Mouse (Mus musculus) embryo, embryonic 10.5 days (tissue): ENCODE measurements around the gene Phf24.

ENCODE experiments used
- DNase-seq: peaks from one replicate; pipeline ENCODE4 v3.0.0-alpha.2; 2015; ENCODE audit warnings: low spot score

Phf24 gene

DNA sequence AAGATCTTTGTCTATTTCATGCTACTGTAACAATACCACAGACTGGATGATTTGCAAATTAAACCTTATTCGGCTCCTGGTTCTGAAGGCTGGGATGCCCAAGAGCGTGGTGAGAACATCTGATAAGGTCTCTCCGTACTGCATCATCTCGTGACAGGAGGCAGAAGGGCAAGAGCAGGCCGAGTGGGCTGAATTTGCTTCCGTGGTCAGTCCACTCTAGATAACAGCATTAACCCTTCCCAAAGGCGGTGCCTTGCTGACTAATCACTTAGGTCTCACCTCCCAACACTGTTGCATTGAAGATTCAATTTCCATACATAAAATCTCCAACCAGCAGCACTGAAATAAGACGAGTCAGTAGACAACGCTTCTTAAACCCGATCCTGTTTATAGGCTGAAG is 3.1 kb upstream of the Phf24 start:
- no peak for DNase-seq

DNA sequence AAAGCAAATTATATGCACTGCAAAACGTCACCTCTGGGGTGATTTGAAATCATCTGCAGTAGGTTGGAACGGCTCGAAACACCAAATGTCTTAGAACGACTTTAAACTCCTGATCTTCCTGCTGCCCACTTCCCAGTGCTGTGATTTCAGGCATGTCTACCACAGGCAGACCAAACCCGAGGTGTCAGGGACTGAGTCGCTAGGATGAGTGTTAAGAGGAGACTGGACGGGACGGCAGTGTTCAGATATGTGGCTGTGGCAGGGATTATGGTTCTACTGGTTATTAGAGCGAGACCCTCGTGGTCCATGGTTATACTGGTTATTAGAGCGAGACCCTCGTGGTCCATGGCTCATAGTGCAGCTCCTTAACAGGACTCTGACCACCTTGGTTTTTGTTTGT is 1.1 kb upstream of the Phf24 start:
- no peak for DNase-seq

GRCm38 (mm10) chr4:42915966-42916365 is 494 bp upstream of the Phf24 start:
- no peak for DNase-seq

GRCm38 (mm10) chr4:42917402-42917774 is 928 bp downstream of the Phf24 start:
- DNase-seq = peak; percentile 21

GRCm38 (mm10) chr4:42920726-42921125 is 4.3 kb downstream of the Phf24 start:
- no peak for DNase-seq

GRCm38 (mm10) chr4:42921536-42921935 is 5.1 kb downstream of the Phf24 start:
- no peak for DNase-seq

GRCm38 (mm10) chr4:42922056-42922455 is 5.6 kb downstream of the Phf24 start:
- DNase-seq = no peak

DNA sequence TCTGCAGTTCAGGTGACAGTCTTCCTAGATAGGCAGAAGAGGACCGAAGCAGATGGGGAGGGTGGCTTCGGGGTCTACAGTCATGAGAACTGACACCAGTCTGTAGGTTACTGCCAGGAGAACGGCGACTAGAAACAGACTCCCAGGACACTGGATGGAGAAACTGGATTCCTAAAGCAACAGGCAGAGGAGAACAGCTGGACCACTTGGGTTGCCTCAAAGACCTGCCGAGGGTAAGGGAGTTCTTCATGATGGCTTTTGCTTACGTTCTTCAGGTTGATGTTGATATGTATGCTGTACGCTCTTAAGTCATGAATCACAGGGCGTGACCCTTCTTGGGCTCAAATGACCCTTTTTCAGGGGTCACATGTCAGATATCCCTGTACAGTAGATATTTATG is 6.0 kb downstream of the Phf24 start:
- DNase-seq = no peak

DNA sequence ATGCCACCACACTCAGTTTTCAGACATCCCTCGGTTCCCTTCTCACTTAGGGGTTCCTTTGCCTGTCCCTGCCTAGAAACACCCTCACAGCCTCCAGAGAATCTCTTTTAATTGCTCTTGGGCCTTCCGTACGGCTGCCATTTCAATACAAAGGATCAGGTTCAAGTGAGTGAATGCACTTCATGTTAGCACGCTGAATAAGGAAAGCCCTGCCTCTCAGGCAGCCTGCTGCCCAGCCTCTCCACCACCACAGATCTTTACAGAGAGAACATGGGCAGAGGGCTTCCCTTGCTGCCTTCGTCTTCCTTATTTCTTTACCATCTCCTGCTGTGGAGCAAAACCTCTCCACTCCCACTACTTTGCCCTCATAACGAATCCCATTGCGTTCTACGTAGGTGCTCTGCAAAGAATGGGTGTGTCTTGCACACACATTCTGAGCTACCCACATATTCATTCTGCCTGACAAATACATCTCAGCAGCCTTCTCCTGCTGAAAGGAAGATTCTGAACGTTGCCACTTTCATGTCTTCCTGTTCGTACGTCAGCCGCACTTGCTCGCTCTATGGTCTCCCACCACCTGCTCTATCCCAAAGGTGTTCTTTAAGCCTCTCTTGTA is 7.7 kb downstream of the Phf24 start:
- DNase-seq = no peak

- no peak for DNase-seq
Measured at GRCm38 (mm10) chr4:42928209-42928608, 11.7 kb downstream of the Phf24 start.

- DNase-seq = no peak
Measured at GRCm38 (mm10) chr4:42928952-42929351, 12.5 kb downstream of the Phf24 start.

- no peak for DNase-seq
Measured at GRCm38 (mm10) chr4:42932229-42932969, 15.9 kb downstream of the Phf24 start.

GRCm38 (mm10) chr4:42933630-42934029 is 17.2 kb downstream of the Phf24 start:
- peak; percentile 74 for DNase-seq

- DNase-seq = no peak
Measured at GRCm38 (mm10) chr4:42941396-42941795, 24.9 kb downstream of the Phf24 start.

GRCm38 (mm10) chr4:42943341-42943740 is 26.9 kb downstream of the Phf24 start:
- DNase-seq = no peak

DNA sequence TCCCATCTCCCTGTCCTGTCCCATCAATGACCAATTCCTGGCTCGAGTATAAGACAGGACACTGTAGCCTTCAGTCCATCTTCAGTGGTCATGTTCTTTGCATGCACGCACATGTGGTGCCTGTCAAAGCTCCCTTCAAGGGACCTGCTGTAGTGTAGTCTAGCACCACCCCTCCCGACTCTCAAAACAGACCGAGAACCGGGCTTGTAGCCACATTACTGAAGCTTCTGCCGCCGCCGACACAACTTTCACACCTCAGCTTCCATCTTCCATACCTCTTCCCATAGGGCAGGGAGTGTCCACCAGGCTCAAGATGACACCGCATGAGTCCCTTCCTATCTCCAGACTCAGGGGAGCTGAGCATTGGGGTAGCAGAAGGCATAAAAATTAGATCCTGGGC is 27.7 kb downstream of the Phf24 start:
- no peak for DNase-seq

GRCm38 (mm10) chr4:42945043-42945442 is 28.6 kb downstream of the Phf24 start:
- DNase-seq = peak; percentile 63

DNA sequence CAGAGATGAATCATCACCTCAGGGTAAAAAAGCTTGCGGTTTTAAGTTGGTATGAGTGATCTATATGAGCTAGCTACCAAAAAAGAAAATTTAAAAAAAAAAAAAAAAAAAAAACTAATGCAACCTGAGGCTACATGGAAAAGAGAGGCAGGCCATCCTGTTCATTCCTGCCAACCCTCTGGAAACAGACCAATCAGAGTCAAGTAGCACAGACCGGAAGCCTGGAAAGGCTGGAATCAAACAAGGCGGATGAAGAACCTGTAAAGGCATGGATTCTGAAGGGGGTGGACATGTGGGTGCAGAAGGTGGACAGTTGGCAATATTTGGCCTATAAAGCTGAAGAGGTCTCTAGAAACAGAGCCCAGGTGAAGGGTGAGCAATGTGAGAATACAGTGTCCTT is 29.0 kb downstream of the Phf24 start:
- no peak for DNase-seq

GRCm38 (mm10) chr4:42945952-42946351 is 29.5 kb downstream of the Phf24 start:
- peak; percentile 88 for DNase-seq

- peak; percentile 61 for DNase-seq
Measured at GRCm38 (mm10) chr4:42946733-42947290, 30.4 kb downstream of the Phf24 start.

- DNase-seq = no peak
Measured at GRCm38 (mm10) chr4:42948527-42948926, 32.1 kb downstream of the Phf24 start.

DNA sequence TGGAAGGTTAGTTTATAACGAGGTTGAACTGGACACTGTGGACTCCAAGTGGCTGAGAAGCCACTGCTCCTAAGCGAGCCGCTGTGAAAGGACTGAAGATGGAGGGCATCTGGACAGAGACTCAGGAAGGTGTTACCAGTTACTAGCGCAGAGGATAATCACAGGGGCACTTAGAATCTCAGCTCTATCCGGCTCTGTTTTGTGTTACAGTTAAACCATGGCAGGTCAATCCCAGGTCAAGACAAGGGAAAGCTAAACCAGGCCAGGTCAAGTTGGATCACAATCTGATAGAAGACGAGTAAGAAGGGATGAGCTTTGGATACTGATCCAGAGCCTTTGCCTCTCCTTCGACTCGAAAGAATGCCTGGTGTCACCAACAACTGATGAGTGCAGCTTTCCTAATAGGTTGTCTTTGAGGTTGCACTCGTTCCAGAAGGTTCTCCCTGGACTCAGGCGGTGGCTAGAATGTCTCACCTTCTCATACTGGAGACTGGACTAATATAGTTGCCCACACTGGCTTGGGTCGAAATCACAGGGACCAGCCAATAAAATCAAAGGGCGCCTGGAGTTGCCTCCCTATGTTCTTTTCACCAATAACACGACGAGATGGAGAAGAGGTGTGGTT is 32.7 kb downstream of the Phf24 start:
- DNase-seq = no peak

- DNase-seq = peak; percentile 97
Measured at GRCm38 (mm10) chr4:42949676-42950051, 33.2 kb downstream of the Phf24 start, which contains the start of gene Dnajb5. Gene Dnajb5 (plus strand): TSS chr4:42949814.
